Mouse (Mus musculus): ENCODE data around the gene Olfr18. TPM values are rescaled to one million over a fixed set of nuclear protein-coding genes. Genes with fewer than 3 reads are reported as not detected.

Gene Olfr18
- 0.09 and 0.12 TPM in 2 replicates for polyA plus RNA-seq (2012; rRNA removed)

DNA sequence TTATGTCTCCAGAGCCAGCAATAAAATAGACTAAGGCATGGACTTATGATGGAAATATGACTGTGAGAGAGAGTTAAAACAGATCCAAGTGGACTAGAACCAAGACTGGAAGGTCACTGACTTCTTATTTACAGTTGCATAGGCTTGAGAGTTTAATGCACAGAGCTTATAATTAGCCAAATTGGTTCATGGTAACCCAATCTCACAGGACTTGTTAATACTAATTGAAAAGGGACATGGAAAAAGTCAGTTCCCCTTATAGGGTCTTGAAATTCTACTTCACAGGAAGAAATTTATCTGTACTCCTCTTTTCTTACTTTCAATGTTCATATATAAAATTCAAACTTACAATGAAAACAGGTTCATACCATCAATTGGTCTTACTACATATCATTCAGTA lies at the start of gene Olfr18:
Gene Olfr18, minus strand, starts transcription at position 101 of the 400 bp plus-strand sequence.

DNA sequence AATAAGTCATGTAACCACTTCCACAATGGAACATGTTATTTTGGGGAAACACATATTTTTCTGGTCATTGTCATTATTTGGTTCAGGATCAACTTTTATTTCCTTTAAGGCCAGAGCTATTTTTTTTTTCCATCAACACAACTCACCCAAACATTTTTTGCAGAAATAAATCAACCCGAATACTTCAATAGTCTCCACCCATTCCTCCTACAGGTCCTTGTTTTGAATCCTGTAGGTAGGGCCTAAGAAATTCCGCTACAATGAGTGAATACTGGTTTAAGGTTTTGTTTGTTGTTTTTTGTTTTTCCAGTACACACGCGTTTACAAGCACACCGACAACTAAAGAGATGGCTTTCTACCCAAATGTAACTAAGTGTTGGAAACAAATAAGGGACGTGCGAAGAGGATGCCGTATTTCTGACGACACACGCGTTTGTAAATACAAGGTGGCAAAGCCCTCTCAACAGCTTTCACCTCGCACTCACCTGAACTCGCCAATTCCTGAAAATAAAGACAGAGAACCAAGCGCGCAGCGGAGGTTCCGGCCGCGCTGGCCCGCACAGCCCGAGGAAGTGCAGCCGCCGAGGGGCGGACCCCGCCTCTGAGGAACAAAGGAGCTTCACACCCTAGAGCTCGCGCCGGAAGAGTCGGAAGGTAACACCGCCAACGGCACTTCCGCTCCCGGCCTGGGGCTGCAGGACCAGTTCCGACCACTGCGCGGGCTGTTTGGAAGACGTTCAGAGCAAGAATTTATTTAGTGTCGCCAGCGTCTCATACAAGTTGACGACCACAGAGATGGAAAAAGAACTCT lies 48.8 kb upstream of the Olfr18 start, which contains the start of gene Zfp560:
Gene Zfp560, minus strand, starts transcription at position 646 of the 811 bp plus-strand sequence.

DNA sequence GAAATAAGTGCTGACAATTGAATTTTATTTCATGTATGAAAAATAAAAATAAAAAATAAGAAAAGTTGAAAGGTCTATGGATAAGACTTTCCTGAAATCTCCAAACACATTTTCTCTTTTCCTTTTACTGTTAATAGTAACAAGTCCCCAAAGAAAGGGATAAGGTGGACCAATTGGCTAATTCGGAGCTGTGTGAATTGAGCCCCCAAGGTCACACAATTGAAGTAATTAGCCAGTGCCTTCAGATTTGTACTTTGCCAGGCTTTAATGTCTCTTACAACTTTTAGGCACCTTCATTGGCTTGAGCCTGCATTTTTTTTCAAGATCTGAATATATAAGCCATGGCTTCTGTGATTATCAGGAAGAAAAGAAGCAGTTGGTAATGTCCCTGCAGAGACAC lies 37.7 kb downstream of the Olfr18 start, which contains the start of gene Olfr873:
Gene Olfr873, plus strand, starts transcription at position 301 of the 400 bp plus-strand sequence.

DNA sequence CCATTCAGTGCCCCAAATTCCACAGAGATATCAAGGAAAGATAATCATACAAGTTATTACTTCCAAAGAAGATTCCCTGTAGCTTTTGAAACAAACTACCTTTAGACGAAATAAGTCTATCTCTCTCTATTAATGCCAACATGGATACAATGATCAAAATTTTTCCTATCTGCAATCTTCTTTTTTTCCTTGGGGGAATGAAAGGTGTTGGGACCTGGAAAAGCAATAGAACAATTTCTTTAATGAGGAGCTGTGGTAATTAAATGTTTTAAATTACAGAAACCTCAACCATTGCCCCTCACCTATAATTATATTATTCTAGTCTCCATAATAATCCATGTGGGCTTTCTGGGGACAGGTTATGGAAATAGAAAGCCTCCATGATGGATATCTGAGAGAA lies 53.8 kb downstream of the Olfr18 start, which contains the start of gene Olfr39:
Gene Olfr39, plus strand, starts transcription at position 301 of the 400 bp plus-strand sequence.

Other genes starting within 250 kb of the Olfr18 start
- gene Olfr868, start 237.5 kb downstream of the Olfr18 start, polyA plus RNA-seq (2012; rRNA removed), result not detected in 2 replicates
- gene Olfr869, start 207.1 kb downstream of the Olfr18 start, polyA plus RNA-seq (2012; rRNA removed), result not detected in 2 replicates
- not detected in 2 replicates for gene Olfr870, start 162.0 kb downstream of the Olfr18 start, polyA plus RNA-seq (2012; rRNA removed)
- not detected in 2 replicates for gene Olfr871, start 123.9 kb downstream of the Olfr18 start, polyA plus RNA-seq (2012; rRNA removed)
- not detected in 2 replicates for gene Olfr872, start 99.0 kb downstream of the Olfr18 start, polyA plus RNA-seq (2012; rRNA removed)
- gene Olfr39, start 53.7 kb downstream of the Olfr18 start, polyA plus RNA-seq (2012; rRNA removed), result not detected in 2 replicates
- not detected in 2 replicates for gene Olfr873, start 37.6 kb downstream of the Olfr18 start, polyA plus RNA-seq (2012; rRNA removed)
- gene Zfp560, start 49.1 kb upstream of the Olfr18 start, polyA plus RNA-seq (2012; rRNA removed), result 37.2 and 39.5 TPM in 2 replicates
- gene Zfp26, start 124.1 kb upstream of the Olfr18 start, polyA plus RNA-seq (2012; rRNA removed), result 13.4 and 13.5 TPM in 2 replicates
- gene Zfp426, start 156.7 kb upstream of the Olfr18 start, polyA plus RNA-seq (2012; rRNA removed), result 25.7 and 26.8 TPM in 2 replicates
- gene Zfp266, start 185.3 kb upstream of the Olfr18 start, polyA plus RNA-seq (2012; rRNA removed), result 46.4 and 48.0 TPM in 2 replicates
- gene Zfp846, start 245.2 kb upstream of the Olfr18 start, polyA plus RNA-seq (2012; rRNA removed), result 26.2 and 29.8 TPM in 2 replicates